Mouse (Mus musculus): ENCODE measurements around the gene Gm12185. TPM values are rescaled to one million over a fixed set of nuclear protein-coding genes. Genes with fewer than 3 reads are reported as not detected.
"Not testable (repeated sequence)": the region's sequence is repeated elsewhere in the genome, so short reads cannot be mapped to it uniquely, and the experiment has no call there.

The Gm12185 gene
- not detected in 2 replicates for polyA plus RNA-seq (2015; fragmentation: Nextera tagmentation; extraction: Ambion mirVana)

GRCm38 (mm10) chr11:48991740-48992520 lies at the start of gene Gm12185:
Gene Gm12185 (minus strand): TSS chr11:48992226.
- not testable (repeated sequence) for H3K4me1 ChIP-seq (replicated peaks); H3K9ac ChIP-seq; ATAC-seq (ENCODE audit: low FRiP score, low read depth); H3K27me3 ChIP-seq; H3K27ac ChIP-seq (replicated peaks); H3K36me3 ChIP-seq; H3K4me2 ChIP-seq; H3K9me3 ChIP-seq; H3K4me3 ChIP-seq
- 70% methylated on average over 4 of the region's 4 CpGs for WGBS

- H3K27me3 ChIP-seq; H3K27ac ChIP-seq (replicated peaks); H3K36me3 ChIP-seq; H3K9me3 ChIP-seq; H3K9ac ChIP-seq; H3K4me1 ChIP-seq (replicated peaks); H3K4me3 ChIP-seq; ATAC-seq (ENCODE audit: low FRiP score, low read depth); H3K4me2 ChIP-seq: not testable (repeated sequence)
Observed at GRCm38 (mm10) chr11:49012074-49012473, 20.0 kb upstream of the Gm12185 start.

GRCm38 (mm10) chr11:49006785-49007184 lies 14.8 kb upstream of the Gm12185 start:
- WGBS = 71% methylated on average over 1 of the region's 1 CpGs
- not testable (repeated sequence) for H3K9ac ChIP-seq; H3K27ac ChIP-seq (replicated peaks); H3K4me1 ChIP-seq (replicated peaks); H3K27me3 ChIP-seq; H3K4me2 ChIP-seq; H3K9me3 ChIP-seq; H3K4me3 ChIP-seq; ATAC-seq (ENCODE audit: low FRiP score, low read depth); H3K36me3 ChIP-seq

GRCm38 (mm10) chr11:49006317-49006716 lies 14.3 kb upstream of the Gm12185 start:
- H3K27ac ChIP-seq (replicated peaks); H3K4me3 ChIP-seq; H3K9me3 ChIP-seq; H3K4me2 ChIP-seq; H3K36me3 ChIP-seq; ATAC-seq (ENCODE audit: low FRiP score, low read depth); H3K9ac ChIP-seq; H3K4me1 ChIP-seq (replicated peaks); H3K27me3 ChIP-seq: not testable (repeated sequence)
- WGBS = 75% methylated on average over 2 of the region's 2 CpGs

- ATAC-seq (ENCODE audit: low FRiP score, low read depth); H3K9me3 ChIP-seq; H3K4me1 ChIP-seq (replicated peaks); H3K4me3 ChIP-seq; H3K4me2 ChIP-seq; H3K9ac ChIP-seq; H3K27me3 ChIP-seq; H3K36me3 ChIP-seq; H3K27ac ChIP-seq (replicated peaks): not testable (repeated sequence)
- WGBS = 86% methylated on average over 1 of the region's 1 CpGs
Observed at GRCm38 (mm10) chr11:49000411-49000810, 8.4 kb upstream of the Gm12185 start.

- H3K4me1 ChIP-seq (replicated peaks); H3K4me3 ChIP-seq; H3K9me3 ChIP-seq; H3K36me3 ChIP-seq; ATAC-seq (ENCODE audit: low FRiP score, low read depth); H3K4me2 ChIP-seq; H3K27me3 ChIP-seq; H3K9ac ChIP-seq; H3K27ac ChIP-seq (replicated peaks): not testable (repeated sequence)
- WGBS = 67% methylated on average over 2 of the region's 2 CpGs
Observed at GRCm38 (mm10) chr11:48994018-48994417, 2.0 kb upstream of the Gm12185 start, which contains the start of gene Tgtp1. Gene Tgtp1 (minus strand): TSS chr11:48994172.

GRCm38 (mm10) chr11:48993296-48993695 lies 1.3 kb upstream of the Gm12185 start:
- H3K9me3 ChIP-seq; H3K27ac ChIP-seq (replicated peaks): not testable (repeated sequence)
- WGBS = 56% methylated on average over 10 of the region's 10 CpGs

GRCm38 (mm10) chr11:48989981-48990380 lies 2.0 kb downstream of the Gm12185 start:
- not testable (repeated sequence) for H3K9ac ChIP-seq; ATAC-seq (ENCODE audit: low FRiP score, low read depth); H3K4me1 ChIP-seq (replicated peaks); H3K4me2 ChIP-seq; H3K9me3 ChIP-seq; H3K27me3 ChIP-seq; H3K36me3 ChIP-seq; H3K4me3 ChIP-seq; H3K27ac ChIP-seq (replicated peaks)
- WGBS = 81% methylated on average over 2 of the region's 2 CpGs

More at GRCm38 (mm10) chr11:48993296-48993695, 1.3 kb upstream of the Gm12185 start:
- H3K36me3 ChIP-seq; H3K27me3 ChIP-seq; H3K9ac ChIP-seq; ATAC-seq (ENCODE audit: low FRiP score, low read depth); H3K4me1 ChIP-seq (replicated peaks); H3K4me2 ChIP-seq; H3K4me3 ChIP-seq: not testable (repeated sequence)

- H3K4me3 ChIP-seq; ATAC-seq (ENCODE audit: low FRiP score, low read depth): not testable (repeated sequence)
Observed at GRCm38 (mm10) chr11:48988219-48988618, 3.8 kb downstream of the Gm12185 start.

GRCm38 (mm10) chr11:48982848-48983247 lies 9.2 kb downstream of the Gm12185 start:
- not testable (repeated sequence) for H3K27ac ChIP-seq (replicated peaks); ATAC-seq (ENCODE audit: low FRiP score, low read depth); H3K4me1 ChIP-seq (replicated peaks); H3K4me3 ChIP-seq; H3K9ac ChIP-seq; H3K4me2 ChIP-seq; H3K9me3 ChIP-seq; H3K36me3 ChIP-seq; H3K27me3 ChIP-seq
- no CpG with 5 or more reads among the region's 3 CpGs for WGBS

More at GRCm38 (mm10) chr11:48988219-48988618, 3.8 kb downstream of the Gm12185 start:
- not testable (repeated sequence) for H3K9ac ChIP-seq; H3K9me3 ChIP-seq; H3K27me3 ChIP-seq; H3K4me2 ChIP-seq; H3K27ac ChIP-seq (replicated peaks); H3K4me1 ChIP-seq (replicated peaks); H3K36me3 ChIP-seq
- 77% methylated on average over 2 of the region's 3 CpGs for WGBS

- not testable (repeated sequence) for H3K4me1 ChIP-seq (replicated peaks); ATAC-seq (ENCODE audit: low FRiP score, low read depth); H3K27ac ChIP-seq (replicated peaks); H3K9me3 ChIP-seq; H3K4me3 ChIP-seq; H3K4me2 ChIP-seq; H3K36me3 ChIP-seq; H3K9ac ChIP-seq; H3K27me3 ChIP-seq
- whole genome bisulfite sequencing = no CpG with 5 or more reads among the region's 5 CpGs
Observed at GRCm38 (mm10) chr11:48980052-48980451, 12.0 kb downstream of the Gm12185 start.

GRCm38 (mm10) chr11:48979251-48979650 lies 12.8 kb downstream of the Gm12185 start, which contains the start of gene 9930111J21Rik1:
Gene 9930111J21Rik1 (minus strand): TSS chr11:48979398.
- WGBS = no CpG with 5 or more reads among the region's 3 CpGs
- not testable (repeated sequence) for H3K27ac ChIP-seq (replicated peaks); H3K4me2 ChIP-seq

More at GRCm38 (mm10) chr11:48979251-48979650, 12.8 kb downstream of the Gm12185 start, which contains the start of gene 9930111J21Rik1:
- not testable (repeated sequence) for H3K4me3 ChIP-seq; H3K9me3 ChIP-seq; H3K4me1 ChIP-seq (replicated peaks); H3K9ac ChIP-seq; H3K27me3 ChIP-seq; ATAC-seq (ENCODE audit: low FRiP score, low read depth); H3K36me3 ChIP-seq
